Mouse (Mus musculus) large intestine, adult 2 months (tissue): ENCODE data around the gene Ankrd63. TPM values are rescaled to one million over a fixed set of nuclear protein-coding genes. Genes with fewer than 3 reads are reported as not detected.

Source experiments
- DNase-seq: peaks from one replicate; pipeline ENCODE4 v3.0.0-alpha.2; 2012; ENCODE audit warnings: low read depth, low spot score
- WGBS: fragments of 180-500 bp; shearing (Covaris S2); methylation state at CpG from one replicate; pipeline ENCODE4 v1.1.7; 2018; 5-methylcytosine and 5-hydroxymethylcytosine counted together
- polyA plus RNA-seq: library from polyadenylated mRNA; depleted of rRNA; stranded (reverse); fragments of >200 nt; gene quantifications from 2 replicates; pipeline ENCODE4 v1.2.3, GENCODE M21; 2012; rRNA removed

Gene Ankrd63
- 0.46 and 0.64 TPM in 2 replicates for polyA plus RNA-seq

GRCm38 (mm10) chr2:118703913-118704730 is at the start of gene Ankrd63:
TSS of gene Ankrd63 (minus strand) at chr2:118703963.
- 4% methylated on average over 50 of the region's 50 CpGs for WGBS
- no peak for DNase-seq

DNA sequence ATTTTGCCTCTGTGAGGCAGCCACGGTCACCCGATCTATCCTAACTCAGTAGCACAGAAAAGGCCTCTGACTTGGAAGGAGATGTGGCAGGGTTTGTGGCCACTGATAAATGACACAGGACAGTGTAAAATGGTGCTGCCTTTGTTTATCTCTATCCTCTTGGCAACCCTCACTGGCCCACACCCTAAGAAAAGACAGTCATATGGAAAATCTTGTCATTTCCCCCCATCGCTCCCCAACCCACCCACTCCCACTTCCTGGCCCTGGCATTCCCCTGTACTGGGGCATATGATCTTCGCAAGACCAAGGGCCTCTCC is 49.0 kb upstream of the Ankrd63 start:
- DNase-seq = no peak
- WGBS = 81% methylated on average over 4 of the region's 4 CpGs

GRCm38 (mm10) chr2:118751896-118752791 is 48.4 kb upstream of the Ankrd63 start:
- no peak for DNase-seq
- 72% methylated on average over 16 of the region's 16 CpGs for WGBS

- 76% methylated on average over 8 of the region's 8 CpGs for WGBS
- no peak for DNase-seq
Measured at GRCm38 (mm10) chr2:118750476-118750875, 46.7 kb upstream of the Ankrd63 start.

- 61% methylated on average over 10 of the region's 10 CpGs for WGBS
Measured at GRCm38 (mm10) chr2:118749341-118749884, 45.6 kb upstream of the Ankrd63 start.

GRCm38 (mm10) chr2:118747301-118747960 is 43.7 kb upstream of the Ankrd63 start:
- WGBS = 26% methylated on average over 10 of the region's 10 CpGs
- no peak for DNase-seq

More at GRCm38 (mm10) chr2:118749341-118749884, 45.6 kb upstream of the Ankrd63 start:
- DNase-seq = no peak

GRCm38 (mm10) chr2:118745915-118746901 is 42.4 kb upstream of the Ankrd63 start:
- DNase-seq = no peak
- 2% methylated on average over 111 of the region's 113 CpGs for WGBS

DNA sequence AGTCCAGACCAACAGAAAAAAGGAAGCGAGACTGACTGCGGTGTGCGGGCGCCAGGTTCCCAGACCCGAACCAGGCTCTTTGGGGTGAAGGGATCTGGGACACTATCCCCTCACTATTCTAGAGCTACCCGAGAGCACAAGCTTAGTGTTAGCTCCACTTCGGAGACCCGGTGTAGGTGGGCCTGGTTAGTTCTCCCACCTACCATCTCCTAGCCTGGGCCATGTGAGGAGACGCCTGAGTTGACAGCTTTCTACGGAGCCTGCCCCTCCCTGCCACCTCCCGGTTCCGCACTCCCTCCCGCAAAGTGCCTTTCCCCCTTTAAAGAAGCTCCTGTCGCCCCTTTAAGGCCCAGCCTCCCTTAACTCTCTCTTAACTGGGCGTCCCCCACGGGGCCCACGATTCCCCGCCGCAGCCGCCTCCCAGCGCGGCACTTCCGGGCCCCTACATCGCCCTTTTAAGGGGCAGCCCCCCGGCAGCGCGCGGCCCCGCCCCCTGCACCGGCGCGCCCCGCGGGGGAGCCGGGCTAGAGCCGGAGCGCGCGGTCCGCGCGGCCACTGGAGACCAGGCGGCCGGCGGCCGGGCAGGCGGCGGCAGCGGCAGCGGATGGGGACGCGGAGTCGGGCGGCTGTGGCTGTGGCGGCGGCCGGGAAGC is 41.6 kb upstream of the Ankrd63 start, which contains the start of gene Inafm2:
TSS of gene Inafm2 (plus strand) at position 527 of the 653 bp plus-strand sequence.
- 2% methylated on average over 57 of the region's 57 CpGs for WGBS
- no peak for DNase-seq

DNA sequence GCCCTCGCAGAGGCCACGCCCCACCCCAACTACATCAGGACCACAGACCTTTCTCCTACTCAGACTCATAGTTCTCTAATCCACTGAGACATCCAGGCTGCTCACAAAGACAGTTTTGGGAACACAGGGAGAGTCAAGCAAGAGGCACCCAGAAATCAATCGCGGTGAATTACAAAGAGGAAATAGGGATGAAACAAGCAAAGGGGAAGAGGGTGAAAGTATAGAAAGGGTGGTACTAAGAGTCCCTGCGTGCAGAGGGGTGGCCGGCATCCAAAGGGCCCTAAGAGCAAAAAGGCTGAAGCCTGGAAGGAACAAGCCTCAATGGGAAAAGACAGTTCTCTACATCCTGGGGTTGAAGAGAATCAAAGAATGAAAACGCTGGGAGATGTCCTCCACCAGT is 40.9 kb upstream of the Ankrd63 start:
- no peak for DNase-seq
- WGBS = 36% methylated on average over 7 of the region's 7 CpGs

- DNase-seq = no peak
- WGBS = 24% methylated on average over 8 of the region's 8 CpGs
Measured at GRCm38 (mm10) chr2:118743261-118743943, 39.6 kb upstream of the Ankrd63 start.

GRCm38 (mm10) chr2:118741183-118741582 is 37.4 kb upstream of the Ankrd63 start:
- WGBS = 35% methylated on average over 9 of the region's 9 CpGs
- DNase-seq = no peak

DNA sequence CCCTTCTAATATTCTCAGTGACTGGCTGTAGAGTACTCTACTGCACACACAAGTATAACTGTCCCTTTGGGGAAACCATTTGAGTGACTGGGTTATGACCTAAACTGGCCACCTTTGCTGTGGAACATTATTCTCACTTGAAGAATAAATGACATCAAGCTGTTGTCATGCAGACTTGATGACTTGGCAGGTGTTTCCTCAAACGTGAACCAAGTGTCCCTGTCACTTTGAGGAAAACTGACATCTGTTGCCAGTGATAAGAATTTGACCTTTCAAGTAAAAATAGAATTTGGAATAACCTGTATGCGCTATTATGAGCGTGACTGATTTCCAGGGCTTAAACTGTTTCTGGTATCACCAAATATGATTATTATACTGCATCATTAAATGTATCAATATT is 36.6 kb upstream of the Ankrd63 start:
- no peak for DNase-seq
- WGBS = 66% methylated on average over 3 of the region's 3 CpGs

DNA sequence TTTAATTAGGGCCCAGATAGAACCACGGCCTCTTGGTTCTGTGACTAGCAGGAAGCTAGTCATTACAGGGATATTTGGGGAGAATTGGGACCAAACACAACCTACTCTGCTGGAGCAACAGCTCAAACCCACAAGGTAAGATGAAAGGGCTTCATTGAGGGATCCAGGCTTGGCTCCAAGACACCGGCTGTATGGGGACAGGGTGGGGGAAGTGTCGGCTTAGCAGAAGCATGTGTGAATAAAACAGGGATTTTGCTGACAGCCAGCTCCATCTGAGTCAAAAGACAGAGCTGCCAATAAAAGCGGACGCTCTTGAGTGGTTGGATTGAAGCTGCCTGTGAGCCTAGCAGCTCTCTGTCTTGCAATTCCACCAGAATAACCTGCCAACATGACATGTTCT is 29.6 kb upstream of the Ankrd63 start:
- no peak for DNase-seq
- 59% methylated on average over 5 of the region's 5 CpGs for WGBS

DNA sequence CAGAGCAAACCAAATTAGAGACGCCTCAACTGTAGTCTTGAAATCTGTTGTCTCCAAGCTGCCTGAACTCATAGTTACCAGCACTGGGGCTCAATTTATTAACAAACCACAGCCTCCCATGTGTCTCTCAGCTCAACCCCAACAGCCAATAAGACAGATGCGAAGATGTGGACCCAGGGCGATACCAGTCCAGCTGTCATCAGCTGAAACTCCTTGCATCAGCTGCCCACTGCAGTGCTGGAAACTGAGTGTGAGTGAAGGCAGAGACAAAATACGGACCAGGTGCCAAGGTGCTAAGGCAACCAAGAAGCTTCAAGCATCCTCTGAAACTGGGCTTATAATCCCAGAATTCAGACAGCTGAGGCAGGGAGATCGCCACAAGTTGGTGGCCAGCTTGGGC is 28.2 kb upstream of the Ankrd63 start:
- WGBS = 80% methylated on average over 5 of the region's 5 CpGs
- no peak for DNase-seq

DNA sequence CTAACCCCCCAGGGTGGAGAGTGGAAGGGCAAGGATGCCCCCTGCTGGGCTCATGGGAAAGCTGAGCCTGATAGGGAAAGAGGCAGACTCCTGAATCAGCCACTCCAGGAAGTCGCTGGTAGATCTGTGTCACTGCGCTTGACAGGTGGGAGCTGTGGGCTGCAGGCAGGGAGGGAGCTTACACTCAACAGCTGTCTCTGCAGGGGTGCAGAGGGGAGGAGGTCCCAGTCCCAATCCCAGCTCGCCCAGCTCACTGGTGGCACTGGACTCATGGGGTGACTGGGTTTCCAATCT is 26.8 kb upstream of the Ankrd63 start:
- no peak for DNase-seq
- 7% methylated on average over 3 of the region's 3 CpGs for WGBS

DNA sequence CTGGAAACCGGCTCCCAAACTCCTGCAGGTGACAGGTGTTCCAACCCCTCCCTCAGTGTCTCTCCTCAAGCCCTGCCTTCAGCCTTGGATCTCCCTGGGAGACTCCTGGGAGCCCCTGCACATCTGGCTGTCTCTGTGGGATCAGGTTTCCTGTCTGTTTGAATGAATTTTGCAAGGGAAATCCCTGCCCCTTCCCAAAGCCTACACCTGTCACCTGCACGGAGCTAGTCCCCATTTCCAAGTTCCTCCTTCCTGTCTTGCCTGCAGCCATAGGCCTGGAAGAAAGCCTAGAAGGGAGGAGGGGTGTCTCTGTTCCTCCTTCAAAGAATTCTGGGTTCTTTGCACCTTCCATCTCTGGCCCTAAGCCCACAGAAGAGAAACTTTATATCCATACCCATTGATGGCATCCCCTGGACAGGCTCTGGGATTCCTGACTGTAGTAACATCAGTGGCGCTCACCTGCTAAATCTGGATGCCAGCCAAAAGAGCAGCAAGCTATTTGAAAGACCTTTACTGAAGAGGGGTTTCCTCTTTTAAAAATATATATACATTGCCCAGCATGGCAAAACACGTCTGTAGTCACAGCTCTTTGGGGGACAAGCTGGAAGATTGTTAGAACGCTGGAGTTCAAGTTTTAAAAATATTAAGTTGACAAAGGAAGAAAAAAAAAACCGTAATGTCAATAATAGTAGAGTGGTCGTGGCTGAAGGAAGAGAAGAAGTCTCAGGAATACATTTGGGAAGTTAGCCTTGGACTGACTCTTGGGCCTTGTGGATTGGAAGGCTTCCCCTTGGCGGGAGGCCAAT is 26.3 kb upstream of the Ankrd63 start:
- no peak for DNase-seq
- WGBS = 27% methylated on average over 8 of the region's 8 CpGs

DNA sequence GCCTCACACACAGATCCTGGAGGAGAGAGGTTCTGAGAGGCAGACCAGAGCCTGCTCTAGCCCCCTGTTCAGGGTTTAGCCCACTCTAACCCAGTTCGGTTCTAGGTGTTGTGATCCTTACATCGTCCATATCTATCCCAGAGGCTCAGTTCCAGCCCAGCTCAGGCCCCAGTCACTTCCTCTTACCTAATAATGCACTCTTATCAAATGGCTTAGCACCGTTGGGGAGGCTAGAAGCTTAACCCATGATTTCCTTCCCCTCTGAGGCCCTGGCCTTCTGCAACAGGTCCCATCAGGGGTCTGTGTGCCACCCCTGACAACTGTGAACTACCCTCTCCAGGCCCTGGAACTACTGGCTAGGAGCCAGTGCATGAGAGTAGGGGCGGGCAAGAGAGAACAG is 25.4 kb upstream of the Ankrd63 start:
- WGBS = 57% methylated on average over 4 of the region's 4 CpGs
- no peak for DNase-seq
